Mouse (Mus musculus) layer of hippocampus, adult 2 months (tissue): ENCODE measurements around the gene Utrn. TPM values are rescaled to one million over a fixed set of nuclear protein-coding genes. Genes with fewer than 3 reads are reported as not detected.
A peak's percentile ranks its signal among the peaks of the same experiment; 100 is the strongest.

Experiments used
- DNase-seq, 2 experiments: peaks; one replicate each; pipeline ENCODE4 v3.0.0; 2022; ENCODE audit warnings: low spot score in 2 of 2
- H3K27ac ChIP-seq: fragments of 200-600 bp; 2 replicates; pipeline ENCODE4 v1.8.1; 2022
- H3K4me3 ChIP-seq: fragments of 200-600 bp; 2 replicates; pipeline ENCODE4 v1.8.1; 2022; ENCODE audit warnings: mild to moderate bottlenecking
- CTCF ChIP-seq: fragments of 200-600 bp; conservative IDR thresholded peaks from 2 replicates; pipeline ENCODE4 v1.8.1; 2022; ENCODE audit warnings: antibody characterized with exemption, mild to moderate bottlenecking, moderate library complexity
- total RNA-seq, 2 experiments: library from RNA; stranded (reverse); gene quantifications; 2 replicates each; pipeline ENCODE4 v1.2.3; 2021

Utrn gene
- total RNA-seq, 2 experiments from 2014 or later: 33.7 to 39.8 TPM

- TF ChIP-seq CTCF: no peak
- no peak for DNase-seq
- H3K27ac ChIP-seq: no peak overlapping the region
- no peak overlapping the region for H3K4me3 ChIP-seq
Measured at GRCm38 (mm10) chr10:12814411-12814810, 54.8 kb downstream of the Utrn start.

GRCm38 (mm10) chr10:12813881-12814280 lies 55.3 kb downstream of the Utrn start:
- TF ChIP-seq CTCF: no peak
- DNase-seq: no peak
- no peak overlapping the region for H3K27ac ChIP-seq
- H3K4me3 ChIP-seq: no peak overlapping the region

- H3K4me3 ChIP-seq: peak overlapping the region; percentile 44
- no peak for DNase-seq
- no peak for TF ChIP-seq CTCF
- peak overlapping the region; percentile 74 for H3K27ac ChIP-seq
Measured at GRCm38 (mm10) chr10:12813211-12813811, 55.9 kb downstream of the Utrn start.

GRCm38 (mm10) chr10:12812680-12813079 lies 56.5 kb downstream of the Utrn start:
- H3K4me3 ChIP-seq: peak overlapping the region; percentile 44

GRCm38 (mm10) chr10:12810816-12811215 lies 58.3 kb downstream of the Utrn start:
- no peak for TF ChIP-seq CTCF

More at GRCm38 (mm10) chr10:12812680-12813079, 56.5 kb downstream of the Utrn start:
- no peak for DNase-seq
- TF ChIP-seq CTCF: no peak
- H3K27ac ChIP-seq: peak overlapping the region; percentile 74

GRCm38 (mm10) chr10:12809702-12810101 lies 59.5 kb downstream of the Utrn start:
- DNase-seq: no peak
- H3K27ac ChIP-seq: no peak overlapping the region
- no peak for TF ChIP-seq CTCF
- H3K4me3 ChIP-seq: no peak overlapping the region

More at GRCm38 (mm10) chr10:12810816-12811215, 58.3 kb downstream of the Utrn start:
- H3K27ac ChIP-seq: no peak overlapping the region
- no peak overlapping the region for H3K4me3 ChIP-seq
- DNase-seq: no peak

- TF ChIP-seq CTCF: no peak
- no peak for DNase-seq
- no peak overlapping the region for H3K27ac ChIP-seq
- H3K4me3 ChIP-seq: no peak overlapping the region
Measured at GRCm38 (mm10) chr10:12808467-12808866, 60.7 kb downstream of the Utrn start.

- H3K4me3 ChIP-seq: peak overlapping the region; percentile 15; the same call in 1 of the 2 replicates
- no peak for TF ChIP-seq CTCF
- DNase-seq: no peak
- H3K27ac ChIP-seq: 0 out of 2 replicates have a peak overlapping the region, but pooled peaks have one; percentile 3
Measured at GRCm38 (mm10) chr10:12807706-12808105, 61.5 kb downstream of the Utrn start.

- no peak for DNase-seq
- TF ChIP-seq CTCF: no peak
Measured at GRCm38 (mm10) chr10:12805826-12806225, 63.3 kb downstream of the Utrn start.

GRCm38 (mm10) chr10:12803939-12804338 lies 65.2 kb downstream of the Utrn start:
- no peak overlapping the region for H3K4me3 ChIP-seq
- no peak for DNase-seq
- no peak overlapping the region for H3K27ac ChIP-seq
- TF ChIP-seq CTCF: no peak

More at GRCm38 (mm10) chr10:12805826-12806225, 63.3 kb downstream of the Utrn start:
- Histone ChIP-seq H3K4me3 (no peak overlapping the region), H3K27ac (no peak overlapping the region)

GRCm38 (mm10) chr10:12799416-12799815 lies 69.7 kb downstream of the Utrn start:
- H3K27ac ChIP-seq: no peak overlapping the region
- no peak overlapping the region for H3K4me3 ChIP-seq
- no peak for TF ChIP-seq CTCF
- DNase-seq: no peak

GRCm38 (mm10) chr10:12798248-12798647 lies 70.9 kb downstream of the Utrn start:
- no peak overlapping the region for H3K4me3 ChIP-seq
- H3K27ac ChIP-seq: no peak overlapping the region
- no peak for TF ChIP-seq CTCF
- no peak for DNase-seq

- Histone ChIP-seq H3K4me3 (no peak overlapping the region), H3K27ac (no peak overlapping the region)
- TF ChIP-seq CTCF: no peak
- no peak for DNase-seq
Measured at GRCm38 (mm10) chr10:12796510-12796840, 72.7 kb downstream of the Utrn start.

- DNase-seq: no peak
- Histone ChIP-seq H3K4me3 (no peak overlapping the region), H3K27ac (no peak overlapping the region)
- TF ChIP-seq CTCF: no peak
Measured at GRCm38 (mm10) chr10:12795796-12796509, 73.2 kb downstream of the Utrn start.
